Mouse (Mus musculus): ENCODE measurements at regions not wholly inside any gene's neighbourhood (a gene's known extent, or its start where the extent isn't known, plus 50 kb on each side); places are given as distances from the start of the nearest gene placed in this dataset.
A peak's percentile ranks its signal among the peaks of the same experiment; 100 is the strongest.

DNA sequence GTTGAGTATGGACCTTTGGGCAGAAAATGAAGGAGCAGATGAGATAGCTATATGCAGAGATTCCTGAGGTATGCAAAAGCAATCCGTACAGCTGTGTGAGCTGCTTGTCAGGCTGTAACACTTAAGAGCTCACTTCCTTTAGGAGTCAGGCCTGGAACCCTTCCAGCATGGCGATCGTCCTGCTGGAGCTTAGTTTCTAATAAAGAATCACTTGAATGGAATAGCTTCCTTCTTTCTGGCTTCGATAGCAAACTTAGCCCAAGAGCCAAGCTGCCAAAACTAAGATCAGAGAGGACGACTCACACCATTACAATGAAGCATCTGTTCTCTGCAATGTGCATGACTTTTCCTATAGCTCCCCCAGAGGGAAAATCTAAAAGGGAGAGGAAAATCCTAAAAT lies 253.4 kb upstream of the Amot start:
- H3K4me3 ChIP-seq (ENCODE audit: control insufficient read depth in 1 of 2, insufficient read depth in 1 of 2, low read depth in 2 of 2, low read length in 2 of 2) = peak overlapping the region; percentile 5 to 45; a peak in 2 of 4 replicates
- peak overlapping the region; percentile 40 for H3K9ac ChIP-seq (ENCODE audit: control insufficient read depth, low read depth, low read length, poor library complexity, severe bottlenecking)
- H3K27me3 ChIP-seq (ENCODE audit: control insufficient read depth in 1 of 2, insufficient read depth in 2 of 2, low read length in 2 of 2) = no peaks in the 10 kb centered on the region
- peak overlapping the region; percentile 13 for H3K27ac ChIP-seq (ENCODE audit: control insufficient read depth, low read depth, low read length)
- H3K9me3 ChIP-seq (replicated peaks; ENCODE audit: insufficient read depth, low read length) = no peaks in the 10 kb centered on the region
- peak; percentile 16 for DNase-seq (ENCODE audit: low read depth, low spot score)
- peaks cover 10 to 19% of the 10 kb centered on the region in 2 experiments for H3K4me1 ChIP-seq (ENCODE audit: control insufficient read depth in 1 of 2, insufficient read depth in 2 of 2, low read length in 2 of 2)
- TF ChIP-seq CTCF (IDR thresholded peaks at IDR 0.05 in 2 of 3, conservative IDR thresholded peaks at IDR 0.05 in 1 of 3; ENCODE audit: control insufficient read depth in 1 of 3, insufficient read depth in 1 of 3, low read depth in 2 of 3, low read length in 3 of 3, poor library complexity in 1 of 3, severe bottlenecking in 1 of 3) (no peak), ZMIZ1 (IDR thresholded peaks at IDR 0.05; ENCODE audit: low read depth, low read length) (no peak), TCF12 (IDR thresholded peaks at IDR 0.05; ENCODE audit: low read depth, low read length) (no peak), KAT2A (conservative IDR thresholded peaks at IDR 0.05; ENCODE audit: low read depth, low read length) (no peak), MAFK (IDR thresholded peaks at IDR 0.05; ENCODE audit: borderline replicate concordance, low read depth, low read length) (no peak), MXI1 (IDR thresholded peaks at IDR 0.05; ENCODE audit: low read depth, low read length) (no peak), USF1 (IDR thresholded peaks at IDR 0.05; ENCODE audit: low read depth, low read length) (no peak), POLR2A (IDR thresholded peaks at IDR 0.05; ENCODE audit: control insufficient read depth in 1 of 2, insufficient read depth in 1 of 2, low read depth in 1 of 2, low read length in 2 of 2, poor library complexity in 1 of 2) (no peak), MYC (IDR thresholded peaks at IDR 0.05; ENCODE audit: low read depth, low read length) (no peak), BHLHE40 (IDR thresholded peaks at IDR 0.05; ENCODE audit: borderline replicate concordance, low read depth, low read length) (no peak), EP300 (IDR thresholded peaks at IDR 0.05; ENCODE audit: low read depth in 1 of 2, low read length in 2 of 2) (no peak), HCFC1 (IDR thresholded peaks at IDR 0.05; ENCODE audit: low read depth, low read length) (no peak), RCOR1 (IDR thresholded peaks at IDR 0.05; ENCODE audit: low read depth, low read length) (no peak), MYB (IDR thresholded peaks at IDR 0.05; ENCODE audit: low read depth, low read length) (no peak), ZC3H11A (IDR thresholded peaks at IDR 0.05; ENCODE audit: low read depth, low read length) (no peak), GABPA (IDR thresholded peaks at IDR 0.05; ENCODE audit: low read depth, low read length) (no peak), ELF1 (IDR thresholded peaks at IDR 0.05; ENCODE audit: low read depth, low read length) (no peak), UBTF (IDR thresholded peaks at IDR 0.05; ENCODE audit: borderline replicate concordance, insufficient read depth, low read depth, low read length) (no peak)
- peaks cover 0 to 24% of the 10 kb centered on the region in 2 experiments; a peak in 2 of 4 replicates for H3K36me3 ChIP-seq (ENCODE audit: control insufficient read depth in 1 of 2, insufficient read depth in 2 of 2, low read length in 2 of 2)
- H3K79me2 ChIP-seq (ENCODE audit: control insufficient read depth, insufficient read depth, low read length, poor library complexity) = no peaks in the 10 kb centered on the region

DNA sequence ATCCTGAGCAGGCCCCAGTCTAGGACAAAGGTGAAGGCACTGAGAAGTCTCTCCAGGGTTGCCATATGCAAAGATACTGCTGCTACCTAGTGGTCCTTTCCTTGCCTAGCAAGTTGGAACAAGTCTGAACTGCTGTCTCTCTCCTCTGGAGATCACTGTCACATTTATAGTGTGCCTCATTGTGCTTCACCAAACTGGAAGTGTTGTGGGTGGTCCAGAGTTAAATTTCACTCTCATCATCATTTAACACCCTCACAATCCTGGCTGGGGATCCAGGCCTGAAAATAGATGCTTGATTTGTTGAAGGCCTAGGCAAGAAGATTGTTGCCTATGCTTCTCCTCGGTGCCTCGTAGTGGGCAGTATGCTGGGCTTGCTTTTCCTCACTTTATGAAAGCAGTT lies 248.4 kb upstream of the Amot start:
- H3K79me2 ChIP-seq (ENCODE audit: control insufficient read depth, insufficient read depth, low read length, poor library complexity) = no peaks in the 10 kb centered on the region
- H3K27me3 ChIP-seq (ENCODE audit: control insufficient read depth in 1 of 2, insufficient read depth in 2 of 2, low read length in 2 of 2) = no peaks in the 10 kb centered on the region
- no peak overlapping the region for H3K4me3 ChIP-seq (ENCODE audit: control insufficient read depth in 1 of 2, insufficient read depth in 1 of 2, low read depth in 2 of 2, low read length in 2 of 2)
- no peak for TF ChIP-seq EP300 (IDR thresholded peaks at IDR 0.05; ENCODE audit: low read depth in 1 of 2, low read length in 2 of 2)
- TF ChIP-seq E2F4 (IDR thresholded peaks at IDR 0.05; ENCODE audit: borderline replicate concordance, low read depth, low read length) = no peak
- TF ChIP-seq RAD21 (IDR thresholded peaks at IDR 0.05; ENCODE audit: low read depth, low read length) = peak; percentile 12
- TF ChIP-seq POLR2A (IDR thresholded peaks at IDR 0.05; ENCODE audit: control insufficient read depth in 1 of 2, insufficient read depth in 1 of 2, low read depth in 1 of 2, low read length in 2 of 2, poor library complexity in 1 of 2) = no peak
- peak; percentile 20; the same call in 1 of the 2 replicates for TF ChIP-seq SMC3 (IDR thresholded peaks at IDR 0.05; ENCODE audit: low read depth, low read length)
- 0 out of 2 replicates have a peak, but pooled peaks have one; percentile 1 for TF ChIP-seq ZC3H11A (IDR thresholded peaks at IDR 0.05; ENCODE audit: low read depth, low read length)
- no peak for TF ChIP-seq TCF12 (IDR thresholded peaks at IDR 0.05; ENCODE audit: low read depth, low read length)
- TF ChIP-seq CTCF (IDR thresholded peaks at IDR 0.05 in 2 of 3, conservative IDR thresholded peaks at IDR 0.05 in 1 of 3; ENCODE audit: control insufficient read depth in 1 of 3, insufficient read depth in 1 of 3, low read depth in 2 of 3, low read length in 3 of 3, poor library complexity in 1 of 3, severe bottlenecking in 1 of 3) = peak in 1 of 3 experiments; percentile 15; a peak in 1 of 6 replicates
- TF ChIP-seq SIN3A (IDR thresholded peaks at IDR 0.05; ENCODE audit: low read length) = no peak
- no peak for TF ChIP-seq CHD1 (IDR thresholded peaks at IDR 0.05; ENCODE audit: low read depth, low read length)
- no peak for DNase-seq (ENCODE audit: low read depth, low spot score)
- H3K27ac ChIP-seq (ENCODE audit: control insufficient read depth, low read depth, low read length) = no peak overlapping the region
- H3K4me1 ChIP-seq (ENCODE audit: control insufficient read depth in 1 of 2, insufficient read depth in 2 of 2, low read length in 2 of 2) = peaks cover 2 to 3% of the 10 kb centered on the region in 2 experiments; a peak in 2 of 4 replicates
- peaks cover 0 to 3% of the 10 kb centered on the region in 2 experiments; a peak in 1 of 4 replicates for H3K36me3 ChIP-seq (ENCODE audit: control insufficient read depth in 1 of 2, insufficient read depth in 2 of 2, low read length in 2 of 2)
- no peaks in the 10 kb centered on the region for H3K9me3 ChIP-seq (replicated peaks; ENCODE audit: insufficient read depth, low read length)
- no peak overlapping the region for H3K9ac ChIP-seq (ENCODE audit: control insufficient read depth, low read depth, low read length, poor library complexity, severe bottlenecking)
